Mouse (Mus musculus): ENCODE results near the gene Cd81. TPM values are rescaled to one million over a fixed set of nuclear protein-coding genes. Genes with fewer than 3 reads are reported as not detected.

Cd81 gene
- total and polyA plus RNA-seq, 2 experiments from 2014 or later = 811 to 1,316 TPM

- H3K27me3 ChIP-seq (ENCODE audit: control insufficient read depth, insufficient read depth, low read length) = 0 out of 2 replicates have a peak, but pooled peaks cover 4% of the 10 kb centered on the region
- H3K27ac ChIP-seq (ENCODE audit: low read depth) = peak within 1 kb of the TSS; percentile 96
These were observed 53.5 kb downstream of the Cd81 start, which contains the start of gene Kcnq1 for GRCm38 (mm10) chr7:143106062-143106461. Kcnq1 (plus strand) TSS chr7:143106362.

GRCm38 (mm10) chr7:143106672-143107465 lies 54.3 kb downstream of the Cd81 start:
- Histone ChIP-seq H3K4me2 (ENCODE audit: low read depth, low read length) (peak overlapping the region; percentile 96), H3K4me1 (ENCODE audit: control insufficient read depth, insufficient read depth) (peaks cover 36% of the 10 kb centered on the region), H3K9ac (replicated peaks; ENCODE audit: low read depth, low read length) (peak overlapping the region; percentile 77), H3K27me3 (ENCODE audit: control insufficient read depth, insufficient read depth, low read length) (0 out of 2 replicates have a peak, but pooled peaks cover 4% of the 10 kb centered on the region), H3K27ac (ENCODE audit: low read depth) (peak overlapping the region; percentile 96), H3K36me3 (replicated peaks; ENCODE audit: control insufficient read depth, insufficient read depth, low read length) (no peaks in the 10 kb centered on the region), H3K4me3 (ENCODE audit: low read depth, low read length) (peak overlapping the region; percentile 72), H3K9me3 (replicated peaks; ENCODE audit: control insufficient read depth, low read length) (no peaks in the 10 kb centered on the region)
- ATAC-seq (ENCODE audit: insufficient read depth, low read depth) (peak; percentile 54), DNase-seq (ENCODE audit: low spot score) (peak; percentile 53)
- peak; percentile 25 for TF ChIP-seq CTCF (IDR thresholded peaks at IDR 0.05; ENCODE audit: low read depth)
- TF ChIP-seq EP300 (IDR thresholded peaks at IDR 0.05; ENCODE audit: low read depth) = no peak
- 9% methylated on average over 50 of the region's 57 CpGs for WGBS

More at GRCm38 (mm10) chr7:143106062-143106461, 53.5 kb downstream of the Cd81 start, which contains the start of gene Kcnq1:
- peak within 1 kb of the TSS; percentile 96 for H3K4me2 ChIP-seq (ENCODE audit: low read depth, low read length)
- peak within 1 kb of the TSS; percentile 77 for H3K9ac ChIP-seq (replicated peaks; ENCODE audit: low read depth, low read length)
- peaks cover 29% of the 10 kb centered on the region for H3K4me1 ChIP-seq (ENCODE audit: control insufficient read depth, insufficient read depth)
- no peaks in the 10 kb centered on the region for H3K9me3 ChIP-seq (replicated peaks; ENCODE audit: control insufficient read depth, low read length)
- DNase-seq (ENCODE audit: low spot score) (no peak), ATAC-seq (ENCODE audit: insufficient read depth, low read depth) (no peak)
- no peak for TF ChIP-seq EP300 (IDR thresholded peaks at IDR 0.05; ENCODE audit: low read depth)
- no peak for TF ChIP-seq CTCF (IDR thresholded peaks at IDR 0.05; ENCODE audit: low read depth)
- no peaks in the 10 kb centered on the region for H3K36me3 ChIP-seq (replicated peaks; ENCODE audit: control insufficient read depth, insufficient read depth, low read length)
- 78% methylated on average over 4 of the region's 4 CpGs for WGBS
- peak within 1 kb of the TSS; percentile 72 for H3K4me3 ChIP-seq (ENCODE audit: low read depth, low read length)

DNA sequence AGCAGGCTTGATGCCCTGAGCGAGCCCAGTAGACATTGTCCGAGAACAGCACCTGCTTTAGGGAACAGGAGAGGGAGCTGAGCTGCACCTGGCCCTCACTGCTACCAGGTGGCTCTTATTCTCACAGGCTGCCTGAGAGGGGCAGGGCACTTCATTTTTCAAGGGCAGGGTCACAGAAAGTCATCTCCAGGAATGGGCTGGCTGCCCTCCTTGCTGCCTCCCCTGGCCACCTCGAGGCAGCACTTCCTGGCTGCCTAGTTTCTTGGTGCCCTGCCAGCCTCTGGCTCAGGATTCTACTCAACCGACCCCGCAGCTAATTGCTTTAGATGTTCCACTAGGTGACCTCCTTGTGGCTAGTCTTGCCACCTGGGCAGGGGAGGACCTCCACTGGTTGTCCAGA lies 55.7 kb downstream of the Cd81 start:
- DNase-seq (ENCODE audit: low spot score) (peak; percentile 89), ATAC-seq (ENCODE audit: insufficient read depth, low read depth) (peak; percentile 36)
- Histone ChIP-seq H3K9me3 (replicated peaks; ENCODE audit: control insufficient read depth, low read length) (no peaks in the 10 kb centered on the region), H3K27me3 (ENCODE audit: control insufficient read depth, insufficient read depth, low read length) (0 out of 2 replicates have a peak, but pooled peaks cover 4% of the 10 kb centered on the region), H3K4me2 (ENCODE audit: low read depth, low read length) (peak overlapping the region; percentile 96), H3K36me3 (replicated peaks; ENCODE audit: control insufficient read depth, insufficient read depth, low read length) (no peaks in the 10 kb centered on the region), H3K27ac (ENCODE audit: low read depth) (peak overlapping the region; percentile 96), H3K9ac (replicated peaks; ENCODE audit: low read depth, low read length) (peak overlapping the region; percentile 77), H3K4me3 (ENCODE audit: low read depth, low read length) (peak overlapping the region; percentile 72), H3K4me1 (ENCODE audit: control insufficient read depth, insufficient read depth) (peaks cover 42% of the 10 kb centered on the region)
- TF ChIP-seq EP300 (IDR thresholded peaks at IDR 0.05; ENCODE audit: low read depth) (no peak), CTCF (IDR thresholded peaks at IDR 0.05; ENCODE audit: low read depth) (peak; percentile 38)
- 17% methylated on average over 5 of the region's 5 CpGs for WGBS

DNA sequence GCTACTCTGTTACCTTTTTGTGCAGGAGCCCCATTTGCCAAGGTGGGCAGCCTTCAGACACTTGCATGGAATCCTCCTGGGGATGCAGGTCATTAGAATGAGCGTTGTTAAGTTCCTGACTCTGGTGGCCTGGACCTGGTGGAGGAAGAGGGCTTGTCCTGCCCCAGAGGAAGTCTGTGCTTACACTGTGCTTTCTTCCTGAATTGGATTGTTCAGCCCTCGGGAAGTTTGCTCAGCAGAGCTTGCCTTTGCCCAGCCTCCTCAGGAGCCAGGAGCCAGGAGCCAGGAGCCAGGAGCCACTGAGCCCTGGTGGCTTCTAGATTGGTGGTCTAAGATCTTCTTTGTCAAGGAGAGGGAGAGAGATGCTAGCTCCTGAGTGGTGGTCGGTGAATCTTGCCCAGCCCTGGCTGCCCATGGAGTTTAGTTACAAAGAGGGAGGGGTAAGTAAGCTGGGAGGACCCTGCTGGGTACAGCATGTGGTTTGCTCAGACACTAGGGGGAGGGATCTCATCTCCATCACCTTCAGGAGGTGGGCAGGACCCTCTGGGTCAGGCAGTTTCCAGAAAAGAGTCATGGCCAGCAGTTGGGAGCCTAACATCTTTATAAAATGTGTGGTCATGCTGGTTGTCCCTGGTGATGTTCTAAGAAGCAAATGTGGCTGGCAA lies 56.6 kb downstream of the Cd81 start:
- no peaks in the 10 kb centered on the region for H3K36me3 ChIP-seq (replicated peaks; ENCODE audit: control insufficient read depth, insufficient read depth, low read length)
- DNase-seq (ENCODE audit: low spot score) = peak; percentile 35
- peak overlapping the region; percentile 77 for H3K9ac ChIP-seq (replicated peaks; ENCODE audit: low read depth, low read length)
- H3K27me3 ChIP-seq (ENCODE audit: control insufficient read depth, insufficient read depth, low read length) = 0 out of 2 replicates have a peak, but pooled peaks cover 4% of the 10 kb centered on the region
- WGBS = 10% methylated on average over 3 of the region's 3 CpGs
- peak overlapping the region; percentile 96 for H3K4me2 ChIP-seq (ENCODE audit: low read depth, low read length)
- peaks cover 47% of the 10 kb centered on the region for H3K4me1 ChIP-seq (ENCODE audit: control insufficient read depth, insufficient read depth)
- ATAC-seq (ENCODE audit: insufficient read depth, low read depth) = no peak
- TF ChIP-seq EP300 (IDR thresholded peaks at IDR 0.05; ENCODE audit: low read depth) = no peak
- no peak for TF ChIP-seq CTCF (IDR thresholded peaks at IDR 0.05; ENCODE audit: low read depth)
- no peaks in the 10 kb centered on the region for H3K9me3 ChIP-seq (replicated peaks; ENCODE audit: control insufficient read depth, low read length)
- peak overlapping the region; percentile 96 for H3K27ac ChIP-seq (ENCODE audit: low read depth)
- H3K4me3 ChIP-seq (ENCODE audit: low read depth, low read length) = peak overlapping the region; percentile 72

- Histone ChIP-seq H3K9me3 (replicated peaks; ENCODE audit: control insufficient read depth, low read length) (0 out of 2 replicates have a peak, but pooled peaks cover 3% of the 10 kb centered on the region), H3K36me3 (replicated peaks; ENCODE audit: control insufficient read depth, insufficient read depth, low read length) (no peaks in the 10 kb centered on the region), H3K27me3 (ENCODE audit: control insufficient read depth, insufficient read depth, low read length) (0 out of 2 replicates have a peak, but pooled peaks cover 4% of the 10 kb centered on the region), H3K4me1 (ENCODE audit: control insufficient read depth, insufficient read depth) (peaks cover 47% of the 10 kb centered on the region), H3K4me3 (ENCODE audit: low read depth, low read length) (peak overlapping the region; percentile 72; the same call in 1 of the 2 replicates), H3K9ac (replicated peaks; ENCODE audit: low read depth, low read length) (no peak overlapping the region; the same call in 1 of the 2 replicates), H3K27ac (ENCODE audit: low read depth) (peak overlapping the region; percentile 96), H3K4me2 (ENCODE audit: low read depth, low read length) (peak overlapping the region; percentile 96)
- no peak for DNase-seq (ENCODE audit: low spot score)
- TF ChIP-seq CTCF (IDR thresholded peaks at IDR 0.05; ENCODE audit: low read depth) (no peak), EP300 (IDR thresholded peaks at IDR 0.05; ENCODE audit: low read depth) (0 out of 2 replicates have a peak, but pooled peaks have one; percentile 34)
- ATAC-seq (ENCODE audit: insufficient read depth, low read depth) = no peak
- WGBS = 52% methylated on average over 3 of the region's 3 CpGs
These were observed 57.2 kb downstream of the Cd81 start for GRCm38 (mm10) chr7:143109696-143110095.

Data from heart, postnatal 0 days (tissue).